Mouse (Mus musculus) liver, embryonic 15.5 days (tissue): ENCODE measurements around the gene Traf2. TPM values are rescaled to one million over a fixed set of nuclear protein-coding genes. Genes with fewer than 3 reads are reported as not detected.
A peak's percentile ranks its signal among the peaks of the same experiment; 100 is the strongest.

Experiments used
- ATAC-seq: fragments of 200-750 bp; cut with Nextera tagmentation; 2 replicates; pipeline ENCODE4 v1.8.0; 2017; ENCODE audit warnings: moderate number of reproducible peaks, mild to moderate bottlenecking, moderate library complexity; ENCODE audit not compliant: insufficient read depth
- H3K27ac ChIP-seq: fragments of 300-500 bp; sonication (generic); replicated peaks from 2 replicates; pipeline ENCODE4 v1.5.1; 2015; ENCODE audit warnings: mild to moderate bottlenecking, inconsistent platforms
- H3K27me3 ChIP-seq: fragments of 300-500 bp; sonication (generic); 2 replicates; pipeline ENCODE4 v1.6.1; 2015; ENCODE audit warnings: mild to moderate bottlenecking, inconsistent platforms
- H3K36me3 ChIP-seq: fragments of 300-500 bp; sonication (generic); replicated peaks from 2 replicates; pipeline ENCODE4 v1.6.1; 2015; ENCODE audit warnings: moderate library complexity, mild to moderate bottlenecking, inconsistent platforms
- H3K4me1 ChIP-seq: fragments of 300-500 bp; sonication (generic); replicated peaks from 2 replicates; pipeline ENCODE4 v1.6.1; 2015; ENCODE audit warnings: inconsistent platforms
- H3K4me2 ChIP-seq: fragments of 300-500 bp; sonication (generic); 2 replicates; pipeline ENCODE4 v1.6.1; 2015; ENCODE audit warnings: moderate library complexity, mild to moderate bottlenecking, inconsistent platforms
- H3K4me3 ChIP-seq: fragments of 300-500 bp; sonication (generic); replicated peaks from 2 replicates; pipeline ENCODE4 v1.5.1; 2015; ENCODE audit warnings: mild to moderate bottlenecking, inconsistent platforms
- H3K9ac ChIP-seq: fragments of 300-500 bp; sonication (generic); 2 replicates; pipeline ENCODE4 v1.6.1; 2015; ENCODE audit warnings: moderate library complexity, mild to moderate bottlenecking, inconsistent platforms
- H3K9me3 ChIP-seq: fragments of 300-500 bp; sonication (generic); replicated peaks from 2 replicates; pipeline ENCODE4 v1.6.1; 2016; ENCODE audit warnings: inconsistent platforms
- WGBS: fragments of 180-500 bp; shearing (Covaris S2); methylation state at CpG from one replicate; pipeline ENCODE4 v1.1.7; 2015; ENCODE audit warnings: mixed read lengths; ENCODE audit not compliant: insufficient replicate concordance; 5-methylcytosine and 5-hydroxymethylcytosine counted together
- polyA plus RNA-seq: library from polyadenylated mRNA; unstranded; fragments of >200 nt; fragmentation: Nextera tagmentation; extraction: Ambion mirVana; gene quantifications from 2 replicates; pipeline ENCODE4 v1.2.1, GENCODE M21; 2015

The Traf2 gene
- polyA plus RNA-seq, 1 experiment from 2014 or later: 14.1 TPM

DNA sequence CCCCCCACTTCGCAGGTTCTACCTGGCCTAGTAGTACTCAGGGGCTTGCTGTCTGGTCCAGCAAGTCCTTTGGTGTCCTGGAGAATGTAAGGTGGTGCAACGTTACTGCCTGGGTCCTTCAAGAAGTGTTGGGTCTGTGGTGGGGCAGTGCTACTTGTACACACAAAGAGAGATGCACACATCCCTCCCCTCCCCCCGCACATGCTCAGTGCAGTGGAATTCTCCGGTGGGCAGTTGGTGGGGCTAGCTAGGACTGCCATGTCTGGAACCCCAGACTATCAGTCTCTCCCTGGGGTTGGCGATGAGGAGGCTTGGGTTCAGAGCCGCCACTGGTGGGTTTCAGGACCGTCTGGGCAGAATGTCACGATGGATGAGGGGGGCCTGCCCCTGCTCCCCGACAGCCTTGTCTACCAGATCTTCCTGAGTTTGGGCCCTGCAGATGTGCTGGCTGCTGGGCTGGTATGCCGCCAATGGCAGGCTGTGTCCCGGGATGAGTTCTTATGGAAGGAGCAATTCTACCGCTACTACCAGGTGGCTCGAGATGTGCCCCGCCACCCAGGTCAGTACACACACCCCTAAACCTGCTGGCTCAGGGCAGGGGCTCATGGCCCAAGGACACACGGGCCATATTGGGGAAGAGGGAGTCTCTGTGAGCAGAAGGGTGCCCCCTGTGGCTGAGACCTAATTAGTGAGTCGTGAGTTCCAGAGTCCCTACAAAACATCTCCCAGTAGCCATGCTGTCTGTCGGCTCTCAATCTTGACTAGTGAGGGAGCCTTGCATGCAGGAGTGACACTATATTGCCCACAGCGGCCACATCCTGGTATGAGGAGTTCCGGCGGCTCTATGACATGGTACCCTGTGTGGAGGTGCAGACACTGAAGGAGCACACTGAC is 44.9 kb downstream of the Traf2 start, which contains the start of gene C8g:
Gene C8g, minus strand, starts transcription at position 127 of the 894 bp plus-strand sequence.
- Histone ChIP-seq H3K9ac (peak within 1 kb of the TSS; percentile 73), H3K4me2 (peak within 1 kb of the TSS; percentile 81), H3K9me3 (no peaks in the 10 kb centered on the region), H3K4me3 (peak within 1 kb of the TSS; percentile 69), H3K36me3 (peaks cover 29% of the 10 kb centered on the region), H3K4me1 (peaks cover 75% of the 10 kb centered on the region), H3K27ac (peak within 1 kb of the TSS; percentile 80), H3K27me3 (no peaks in the 10 kb centered on the region)
- ATAC-seq: no peak
- 65% methylated on average over 20 of the region's 20 CpGs for WGBS

DNA sequence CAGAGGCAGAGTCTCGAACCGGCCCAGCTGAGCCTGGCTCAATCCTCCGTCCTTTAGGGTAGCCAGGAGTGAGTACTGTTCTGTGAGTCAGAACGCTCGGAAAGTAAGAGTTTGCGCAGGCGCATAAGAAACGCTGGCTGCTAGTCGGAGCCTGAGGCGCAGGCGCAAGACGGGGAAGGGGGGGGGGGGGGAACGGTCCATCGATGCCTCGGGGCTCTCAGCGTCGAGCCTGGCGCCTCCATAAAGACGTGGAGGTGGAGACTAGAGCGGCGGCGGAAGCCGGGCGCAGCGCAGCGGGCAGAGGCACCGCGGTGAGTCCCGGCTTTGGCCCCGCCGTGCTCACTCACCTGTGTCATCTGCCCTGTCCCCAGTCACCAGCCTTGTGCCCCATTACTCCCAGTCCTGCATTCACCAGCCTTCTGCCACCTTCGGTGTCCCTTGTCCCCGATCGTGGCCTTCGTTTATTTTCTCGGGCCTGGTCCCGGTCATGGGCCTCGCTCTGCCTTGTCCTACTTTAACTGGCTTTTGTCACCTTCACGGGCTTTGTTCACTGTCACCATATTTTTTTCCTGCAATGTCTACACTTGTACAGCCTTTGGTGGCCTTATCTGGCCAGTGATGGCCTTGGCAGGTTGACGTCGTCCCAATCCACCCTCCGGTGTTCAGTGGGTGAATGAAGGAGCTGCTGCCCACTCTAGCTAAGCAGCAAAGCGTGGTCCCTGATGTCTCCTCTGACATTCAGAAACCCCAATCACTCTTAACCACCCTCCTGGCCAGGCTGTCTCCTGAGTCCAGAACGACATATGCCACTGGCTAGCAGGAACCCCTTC is 45.9 kb downstream of the Traf2 start, which contains the start of gene Fbxw5:
Gene Fbxw5, plus strand, starts transcription at position 175 of the 830 bp plus-strand sequence.
- peak within 1 kb of the TSS; percentile 80 for H3K27ac ChIP-seq
- peaks cover 29% of the 10 kb centered on the region for H3K36me3 ChIP-seq
- peak within 1 kb of the TSS; percentile 81 for H3K4me2 ChIP-seq
- peak within 1 kb of the TSS; percentile 69 for H3K4me3 ChIP-seq
- no peaks in the 10 kb centered on the region for H3K27me3 ChIP-seq
- ATAC-seq: peak; percentile 80
- H3K9ac ChIP-seq: peak within 1 kb of the TSS; percentile 73
- H3K4me1 ChIP-seq: peaks cover 75% of the 10 kb centered on the region
- no peaks in the 10 kb centered on the region for H3K9me3 ChIP-seq
- WGBS: 1% methylated on average over 37 of the region's 44 CpGs

DNA sequence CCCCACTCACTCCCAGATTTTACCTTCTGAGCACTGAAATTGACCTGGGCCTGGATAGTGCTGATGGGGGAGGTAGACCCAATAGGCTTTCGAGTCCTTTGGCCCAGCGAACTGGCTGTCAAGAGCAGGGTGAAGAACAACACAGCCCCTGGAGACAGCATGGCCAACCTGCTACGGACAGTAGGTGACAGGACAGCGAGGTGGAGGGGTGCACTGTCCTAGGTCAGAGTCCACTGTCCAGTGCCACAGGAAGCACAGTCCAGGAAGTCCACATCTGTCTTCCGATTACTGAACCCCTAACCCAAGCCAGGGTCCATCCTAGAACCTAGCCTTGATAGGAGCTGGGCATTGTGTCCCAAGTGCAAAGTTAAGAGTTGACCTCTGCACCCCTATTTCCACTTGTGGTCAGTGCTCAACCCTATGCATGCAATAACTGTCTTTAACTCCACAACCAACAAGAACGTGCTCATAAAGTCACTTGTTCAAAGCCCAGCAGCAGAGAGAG is 46.6 kb downstream of the Traf2 start:
- Histone ChIP-seq H3K4me2 (peak overlapping the region; percentile 81), H3K9me3 (no peaks in the 10 kb centered on the region), H3K36me3 (peaks cover 23% of the 10 kb centered on the region), H3K4me1 (peaks cover 74% of the 10 kb centered on the region), H3K27ac (peak overlapping the region; percentile 69), H3K4me3 (peak overlapping the region; percentile 69), H3K27me3 (no peaks in the 10 kb centered on the region), H3K9ac (peak overlapping the region; percentile 73)
- WGBS: 55% methylated on average over 6 of the region's 6 CpGs
- ATAC-seq: peak; percentile 35

DNA sequence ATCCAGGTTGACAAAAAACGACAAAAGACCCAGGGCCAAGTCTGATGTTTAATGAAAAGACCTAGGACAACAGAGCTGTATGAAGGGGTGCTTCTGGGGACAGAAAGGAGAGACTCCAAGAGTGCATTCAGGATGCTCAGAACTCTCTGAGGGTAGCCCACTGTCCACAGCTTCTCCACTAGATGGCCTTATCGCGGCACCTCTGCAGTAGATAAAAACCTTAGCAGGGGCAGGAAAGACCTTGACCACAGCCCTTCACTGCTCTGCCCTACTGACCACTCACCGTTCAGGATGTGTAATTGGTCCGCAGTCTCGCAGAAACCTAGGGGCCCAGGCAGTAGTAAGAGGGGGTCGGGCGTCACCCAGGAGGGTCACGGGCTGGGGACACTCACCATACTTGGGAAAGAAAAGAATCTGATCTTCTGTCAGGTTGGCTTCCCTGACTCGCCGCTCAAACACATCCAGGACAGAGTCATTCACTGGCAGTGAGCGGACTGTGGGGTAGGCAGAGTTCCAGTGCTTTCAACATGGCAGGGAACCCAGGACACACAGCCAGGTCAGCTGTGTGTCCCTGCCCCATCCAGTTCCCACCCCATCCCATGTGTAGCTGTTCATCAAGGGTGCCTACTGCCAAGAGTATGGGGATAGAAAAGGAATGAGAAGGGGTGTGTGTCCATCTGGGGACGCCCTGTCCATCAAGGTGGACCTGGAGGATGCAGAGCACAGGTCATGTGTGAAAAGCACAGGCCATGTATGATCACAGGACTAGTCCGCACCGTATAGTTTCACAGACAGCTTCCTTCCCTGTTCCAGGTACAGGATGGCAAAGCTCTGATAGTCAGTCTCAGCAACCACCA is 47.9 kb downstream of the Traf2 start:
- Histone ChIP-seq H3K9ac (no peak overlapping the region), H3K27me3 (no peaks in the 10 kb centered on the region), H3K36me3 (peaks cover 11% of the 10 kb centered on the region), H3K9me3 (no peaks in the 10 kb centered on the region), H3K4me3 (no peak overlapping the region), H3K27ac (no peak overlapping the region), H3K4me1 (peaks cover 61% of the 10 kb centered on the region), H3K4me2 (peak overlapping the region; percentile 81)
- ATAC-seq: no peak
- WGBS: 54% methylated on average over 15 of the region's 15 CpGs

DNA sequence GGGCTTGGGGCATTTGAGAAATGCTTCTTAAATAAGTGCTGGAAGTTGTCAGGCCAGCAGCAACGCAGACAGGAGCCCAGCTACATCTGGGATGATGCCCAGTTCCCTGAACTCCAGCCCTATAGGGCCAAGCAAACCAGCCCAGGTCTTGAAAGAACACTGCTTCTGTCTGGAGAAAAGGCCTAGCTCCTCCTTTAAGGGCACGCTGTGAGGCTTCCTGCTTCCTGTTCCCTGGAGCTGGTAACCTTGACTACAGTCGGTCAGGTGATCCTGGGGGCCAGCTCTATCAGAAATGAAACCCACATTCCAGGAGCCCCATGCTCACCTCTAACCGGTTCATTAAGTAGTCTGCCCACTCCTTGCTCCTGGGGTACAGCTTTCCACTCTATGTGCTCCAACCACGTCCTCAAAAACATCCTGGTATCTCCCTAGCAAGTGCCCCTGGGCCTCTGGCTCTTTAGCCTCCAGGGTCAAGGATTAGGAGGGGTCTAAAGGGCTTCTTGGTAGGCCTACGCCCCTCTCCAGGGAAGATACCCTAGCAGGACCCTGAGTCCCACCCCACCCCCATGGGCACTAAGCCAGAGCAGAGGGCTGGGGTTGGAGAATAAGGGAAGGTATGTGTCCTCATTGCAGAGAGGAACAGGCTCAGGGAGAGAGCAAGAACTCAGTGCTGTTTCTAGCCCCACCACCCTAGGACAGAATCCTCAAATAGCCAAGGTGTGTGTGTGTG is 48.7 kb downstream of the Traf2 start:
- ATAC-seq: no peak
- Histone ChIP-seq H3K4me3 (no peak overlapping the region), H3K36me3 (peaks cover 5% of the 10 kb centered on the region; the same call in 1 of the 2 replicates), H3K4me1 (peaks cover 53% of the 10 kb centered on the region), H3K4me2 (no peak overlapping the region; the same call in 1 of the 2 replicates), H3K27me3 (no peaks in the 10 kb centered on the region), H3K27ac (no peak overlapping the region), H3K9me3 (no peaks in the 10 kb centered on the region), H3K9ac (no peak overlapping the region)
- 33% methylated on average over 6 of the region's 6 CpGs for WGBS

DNA sequence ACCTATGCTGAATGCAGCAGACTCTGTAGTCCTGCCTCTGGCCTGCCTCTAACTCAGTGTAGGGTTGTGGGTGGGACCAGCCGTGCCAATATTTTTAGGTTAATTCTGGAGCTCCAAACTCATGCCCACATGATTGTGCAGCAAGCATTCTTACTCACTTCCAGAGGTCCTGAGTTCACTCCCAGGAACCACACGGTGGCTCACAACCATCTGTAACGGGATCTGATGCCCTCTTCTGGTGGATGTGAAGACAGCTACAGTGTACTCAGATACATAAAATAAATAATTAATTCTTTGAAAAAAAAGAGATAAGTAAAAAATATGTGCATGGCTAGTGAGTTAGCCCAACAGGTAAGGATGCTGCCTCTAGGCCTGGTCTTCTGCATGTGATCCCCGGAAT is 50.3 kb downstream of the Traf2 start:
- no peak overlapping the region for H3K27ac ChIP-seq
- no peak overlapping the region for H3K4me2 ChIP-seq
- WGBS: 42% methylated on average over 4 of the region's 4 CpGs
- no peaks in the 10 kb centered on the region for H3K36me3 ChIP-seq
- no peak overlapping the region for H3K4me3 ChIP-seq
- no peaks in the 10 kb centered on the region for H3K27me3 ChIP-seq
- no peak overlapping the region for H3K9ac ChIP-seq
- no peak for ATAC-seq
- peaks cover 37% of the 10 kb centered on the region for H3K4me1 ChIP-seq
- H3K9me3 ChIP-seq: no peaks in the 10 kb centered on the region

DNA sequence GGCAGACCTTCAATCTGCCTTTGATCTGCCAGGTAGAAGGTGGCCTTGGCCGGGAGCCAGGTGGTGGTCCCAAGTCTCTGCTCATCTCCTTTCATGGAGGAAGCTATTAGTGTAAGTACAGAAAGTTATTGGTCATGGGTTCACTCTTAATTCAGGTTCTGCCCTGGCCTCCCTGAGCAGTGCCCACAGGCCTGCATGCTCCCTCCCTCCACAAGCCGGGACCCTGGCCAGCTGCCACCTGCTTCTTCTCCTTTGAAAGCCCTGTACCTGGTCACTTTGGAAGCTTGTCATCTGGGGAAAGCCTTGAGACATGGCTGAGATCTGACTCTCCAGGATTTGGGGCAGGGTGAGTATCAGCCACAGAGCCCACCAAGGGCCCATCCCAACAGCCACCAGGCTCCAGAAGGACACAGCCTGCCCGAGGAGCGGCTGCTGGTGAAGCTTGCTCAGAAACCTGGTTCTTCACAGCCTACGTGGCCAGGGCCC is 53.2 kb downstream of the Traf2 start, which contains the start of gene Lcn12:
Gene Lcn12, minus strand, starts transcription at position 436 of the 486 bp plus-strand sequence.
- H3K4me2 ChIP-seq: no peak within 1 kb of the TSS
- ATAC-seq: no peak
- no peaks in the 10 kb centered on the region for H3K27me3 ChIP-seq
- H3K4me3 ChIP-seq: no peak within 1 kb of the TSS
- no peak within 1 kb of the TSS for H3K9ac ChIP-seq
- H3K27ac ChIP-seq: no peak within 1 kb of the TSS
- no peaks in the 10 kb centered on the region for H3K36me3 ChIP-seq
- H3K9me3 ChIP-seq: no peaks in the 10 kb centered on the region
- H3K4me1 ChIP-seq: peaks cover 22% of the 10 kb centered on the region
- WGBS: 72% methylated on average over 5 of the region's 5 CpGs

DNA sequence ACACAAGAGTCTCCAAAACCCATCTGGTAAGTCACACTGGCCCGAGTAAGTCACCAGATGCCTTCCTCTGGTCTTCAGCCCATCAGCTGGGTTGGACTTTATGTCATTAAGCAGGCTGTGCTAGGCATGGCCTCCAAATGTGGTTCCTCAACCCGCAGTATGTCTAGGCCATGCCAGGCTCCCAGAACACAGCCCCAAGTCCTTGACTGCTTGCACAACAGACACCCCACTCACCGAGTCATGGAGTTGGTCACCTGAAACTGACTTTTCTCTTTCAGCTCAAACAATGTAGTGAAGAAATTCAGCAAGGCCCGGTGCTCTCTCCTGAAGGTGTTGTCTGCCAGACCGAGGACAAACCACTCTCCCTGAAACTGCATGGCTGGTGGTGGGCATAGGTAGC is 53.8 kb downstream of the Traf2 start:
- Histone ChIP-seq H3K9me3 (no peaks in the 10 kb centered on the region), H3K9ac (no peak overlapping the region), H3K27ac (no peak overlapping the region), H3K4me2 (no peak overlapping the region), H3K4me3 (no peak overlapping the region), H3K4me1 (peaks cover 22% of the 10 kb centered on the region), H3K27me3 (no peaks in the 10 kb centered on the region), H3K36me3 (no peaks in the 10 kb centered on the region)
- ATAC-seq: no peak
- 55% methylated on average over 5 of the region's 5 CpGs for WGBS

DNA sequence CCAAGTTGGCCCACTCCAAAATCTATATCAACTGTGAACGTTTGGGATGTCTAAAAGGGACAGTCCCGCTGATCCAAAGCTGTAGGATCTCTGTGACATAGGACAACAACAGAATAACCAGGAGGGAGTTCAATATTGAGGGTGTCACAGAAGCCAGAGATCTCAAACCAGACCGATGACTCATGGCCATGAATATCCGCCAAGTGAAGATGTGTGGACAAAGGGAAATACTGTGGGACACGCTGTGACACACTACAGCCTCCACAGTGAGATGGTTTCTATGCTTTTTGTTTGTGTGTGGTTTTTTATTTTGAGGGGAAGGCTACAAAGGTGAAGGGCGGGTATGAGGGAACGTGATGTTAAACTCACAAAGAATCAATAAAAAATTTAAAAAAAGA is 58.1 kb downstream of the Traf2 start:
- no peaks in the 10 kb centered on the region for H3K27me3 ChIP-seq
- no peak overlapping the region for H3K9ac ChIP-seq
- H3K4me3 ChIP-seq: no peak overlapping the region
- H3K4me1 ChIP-seq: peaks cover 39% of the 10 kb centered on the region
- WGBS: 58% methylated on average over 7 of the region's 7 CpGs
- no peak overlapping the region for H3K27ac ChIP-seq
- no peaks in the 10 kb centered on the region for H3K9me3 ChIP-seq
- ATAC-seq: no peak
- H3K4me2 ChIP-seq: no peak overlapping the region
- H3K36me3 ChIP-seq: no peaks in the 10 kb centered on the region
